Mouse (Mus musculus) thymus, postnatal 36 days (tissue): ENCODE measurements around the gene Agtpbp1.

ENCODE experiments used
- DNase-seq, 2 experiments: peaks; one replicate each; pipeline ENCODE4 v3.0.0; 2022; ENCODE audit warnings: mixed read lengths in 2 of 2

Gene Agtpbp1

GRCm38 (mm10) chr13:59413885-59414284 is 171.1 kb downstream of the Agtpbp1 start:
- DNase-seq = no peak

- DNase-seq = no peak
Observed at GRCm38 (mm10) chr13:59412672-59413071, 172.4 kb downstream of the Agtpbp1 start.

GRCm38 (mm10) chr13:59407182-59407581 is 177.8 kb downstream of the Agtpbp1 start:
- no peak for DNase-seq

- DNase-seq = no peak
Observed at GRCm38 (mm10) chr13:59402026-59402775, 182.8 kb downstream of the Agtpbp1 start.

DNA sequence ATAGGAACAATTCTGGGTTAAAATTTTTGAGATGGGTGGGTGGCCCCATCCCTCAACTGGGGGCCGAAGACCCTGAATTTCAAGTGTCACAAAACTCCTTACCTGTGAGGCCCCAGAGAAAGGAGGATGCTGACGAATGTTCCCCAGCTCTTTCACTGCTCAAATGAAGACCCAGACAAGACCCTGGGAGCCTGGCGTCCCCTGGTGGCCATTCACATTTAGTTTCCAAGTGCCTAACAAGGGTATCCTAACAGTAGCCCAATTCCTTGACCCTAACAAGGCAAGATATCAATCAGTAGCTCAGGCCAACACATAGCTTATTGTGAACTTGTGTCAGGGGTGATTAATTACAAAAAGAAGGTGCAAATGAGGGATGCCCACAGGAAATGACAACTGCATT is 187.5 kb downstream of the Agtpbp1 start:
- peak in 1 of 2 experiments; percentile 3 for DNase-seq
